Mouse (Mus musculus): Measurements from ENCODE around the gene Mrpl14. TPM values are rescaled to one million over a fixed set of nuclear protein-coding genes. Genes with fewer than 3 reads are reported as not detected.

The Mrpl14 gene
- polyA plus RNA-seq, 1 experiment from 2014 or later, result 112 TPM

DNA sequence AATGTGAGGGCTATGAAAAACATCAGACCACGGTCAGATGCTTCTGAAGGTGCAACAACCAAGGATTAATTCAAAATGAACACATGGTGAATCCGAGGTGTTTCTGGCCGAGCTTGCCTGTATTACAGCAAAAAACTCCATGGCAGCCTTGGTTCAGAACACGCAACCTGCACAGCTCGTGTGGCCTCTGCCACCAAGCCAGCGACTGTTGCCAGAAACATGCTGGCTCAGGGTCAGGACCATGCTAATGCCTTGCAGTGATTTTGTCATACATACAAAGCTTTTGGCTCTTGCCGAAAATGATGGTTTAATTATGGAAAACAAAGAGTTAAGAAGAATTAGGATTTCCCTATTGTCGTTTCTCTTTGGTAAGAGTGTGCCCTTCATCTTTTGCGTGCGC lies 18.1 kb upstream of the Mrpl14 start:
- no peak overlapping the region for H3K27ac ChIP-seq
- WGBS, result 91% methylated on average over 10 of the region's 10 CpGs
- no peak for ATAC-seq (ENCODE audit: low FRiP score)
- peaks cover 86% of the 10 kb centered on the region for H3K36me3 ChIP-seq (replicated peaks)
- no peaks in the 10 kb centered on the region for H3K9me3 ChIP-seq
- H3K4me3 ChIP-seq (replicated peaks), result no peak overlapping the region
- H3K4me1 ChIP-seq, result peaks cover 4% of the 10 kb centered on the region
- no peaks in the 10 kb centered on the region for H3K27me3 ChIP-seq
- no peak overlapping the region for H3K9ac ChIP-seq
- no peak overlapping the region for H3K4me2 ChIP-seq

DNA sequence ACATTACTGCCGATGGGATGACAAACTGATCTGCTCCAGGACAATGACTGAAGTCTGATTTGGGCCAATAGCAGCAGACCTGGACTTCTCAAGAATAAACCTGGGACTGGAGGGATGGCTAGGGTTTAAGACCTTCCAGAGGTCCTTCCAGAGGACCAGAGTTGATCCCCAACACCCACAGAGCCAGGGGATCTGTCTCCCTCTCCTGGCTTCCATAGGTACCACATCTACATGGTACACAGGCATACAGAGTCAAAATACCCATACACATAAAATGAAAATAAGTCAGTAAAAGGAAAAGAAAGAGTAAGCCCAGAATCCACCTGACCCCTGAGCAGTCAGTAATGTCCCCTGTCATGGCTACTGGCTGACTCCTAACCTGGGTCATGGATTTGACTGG lies 14.3 kb upstream of the Mrpl14 start:
- Histone ChIP-seq H3K4me1 (no peaks in the 10 kb centered on the region), H3K36me3 (replicated peaks) (peaks cover 95% of the 10 kb centered on the region), H3K27me3 (no peaks in the 10 kb centered on the region), H3K4me2 (no peak overlapping the region), H3K9ac (no peak overlapping the region), H3K27ac (no peak overlapping the region), H3K4me3 (replicated peaks) (no peak overlapping the region), H3K9me3 (no peaks in the 10 kb centered on the region)
- ATAC-seq (ENCODE audit: low FRiP score), result no peak
- 92% methylated on average over 1 of the region's 1 CpGs for WGBS

DNA sequence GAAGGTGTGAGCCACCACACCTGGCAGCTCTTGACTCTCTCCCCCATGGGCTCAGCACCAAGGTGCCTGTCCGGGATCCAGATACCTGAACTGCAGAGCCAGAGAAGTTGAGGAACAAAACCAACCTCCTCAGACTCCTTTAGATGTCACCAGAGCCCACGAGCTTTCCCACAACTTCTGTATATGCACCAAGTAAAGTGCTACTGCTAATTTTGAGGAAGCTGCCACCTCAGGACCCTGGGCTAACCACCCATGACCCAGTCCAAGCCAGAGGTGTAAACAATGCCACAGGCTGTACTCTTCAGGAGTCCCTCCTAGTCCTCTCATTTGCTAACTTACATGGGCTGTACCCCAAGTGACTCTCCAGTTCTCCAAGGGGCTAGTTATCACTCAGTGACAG lies 13.5 kb upstream of the Mrpl14 start:
- Histone ChIP-seq H3K36me3 (replicated peaks) (peaks cover 93% of the 10 kb centered on the region), H3K27me3 (no peaks in the 10 kb centered on the region), H3K4me3 (replicated peaks) (no peak overlapping the region), H3K4me1 (no peaks in the 10 kb centered on the region), H3K4me2 (no peak overlapping the region), H3K27ac (no peak overlapping the region), H3K9me3 (no peaks in the 10 kb centered on the region), H3K9ac (no peak overlapping the region)
- ATAC-seq (ENCODE audit: low FRiP score), result no peak
- 92% methylated on average over 2 of the region's 2 CpGs for WGBS

- no peak for ATAC-seq (ENCODE audit: low FRiP score)
- Histone ChIP-seq H3K4me2 (no peak overlapping the region), H3K4me1 (peaks cover 9% of the 10 kb centered on the region), H3K9ac (no peak overlapping the region), H3K9me3 (no peaks in the 10 kb centered on the region), H3K27ac (no peak overlapping the region), H3K36me3 (replicated peaks) (peaks cover 52% of the 10 kb centered on the region), H3K4me3 (replicated peaks) (no peak overlapping the region), H3K27me3 (no peaks in the 10 kb centered on the region)
- 41% methylated on average over 7 of the region's 7 CpGs for WGBS
Measured at GRCm38 (mm10) chr17:45678106-45678505, 8.0 kb upstream of the Mrpl14 start.

DNA sequence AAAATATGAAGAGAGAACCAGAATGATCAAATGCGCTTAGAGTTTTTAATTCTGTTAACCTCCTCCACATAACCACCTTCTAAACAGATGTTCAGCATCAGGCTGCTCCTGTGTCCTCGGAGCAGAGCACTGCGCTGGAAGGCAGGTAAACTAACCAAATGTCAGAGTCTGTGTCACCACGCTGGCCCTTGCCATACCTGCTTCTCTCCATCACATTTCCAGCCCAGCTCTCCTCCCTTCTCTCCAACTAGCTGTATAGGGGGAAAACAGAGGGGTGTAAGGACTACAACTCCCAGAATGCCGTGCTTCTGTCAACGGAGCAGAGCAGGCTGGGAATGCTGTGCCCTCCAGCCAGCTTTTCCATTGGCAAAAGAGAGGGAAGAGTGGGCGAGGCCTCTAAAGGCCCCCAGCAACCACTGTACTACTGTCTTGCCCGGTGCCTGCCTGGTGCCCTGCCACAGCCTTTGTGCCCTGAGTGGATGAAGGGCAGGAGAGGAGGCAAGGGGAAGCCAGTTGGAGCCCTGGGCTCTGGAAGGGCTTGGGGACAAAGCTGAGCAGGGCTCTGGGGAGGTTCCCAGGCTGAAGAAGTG lies 5.6 kb upstream of the Mrpl14 start:
- H3K4me1 ChIP-seq, result peaks cover 25% of the 10 kb centered on the region
- peak overlapping the region; percentile 51; the same call in 1 of the 2 replicates for H3K9ac ChIP-seq
- 55% methylated on average over 8 of the region's 8 CpGs for WGBS
- H3K27me3 ChIP-seq, result no peaks in the 10 kb centered on the region
- ATAC-seq (ENCODE audit: low FRiP score), result peak; percentile 60; the same call in 1 of the 2 replicates
- H3K4me2 ChIP-seq, result peak overlapping the region; percentile 45
- no peaks in the 10 kb centered on the region for H3K9me3 ChIP-seq
- H3K36me3 ChIP-seq (replicated peaks), result peaks cover 30% of the 10 kb centered on the region
- H3K4me3 ChIP-seq (replicated peaks), result peak overlapping the region; percentile 11; the same call in 1 of the 2 replicates
- peak overlapping the region; percentile 84 for H3K27ac ChIP-seq

DNA sequence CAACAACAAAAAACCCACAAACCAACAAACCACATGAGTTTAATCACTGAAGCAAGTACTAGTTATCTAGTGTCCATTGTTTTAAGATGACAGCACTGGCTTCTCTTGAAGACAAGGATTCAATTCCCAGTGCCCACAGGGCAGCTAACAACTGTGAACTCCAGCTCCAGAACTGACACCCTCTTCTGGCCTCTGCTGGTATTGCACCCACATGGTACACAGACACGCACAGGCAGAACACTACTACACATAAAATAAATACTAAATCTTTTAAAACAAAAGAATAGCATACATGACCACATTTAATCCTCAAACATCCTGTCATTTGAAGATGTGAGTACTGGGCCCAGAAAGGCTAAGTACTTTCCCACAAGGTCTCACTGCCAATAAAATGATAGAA lies 4.5 kb upstream of the Mrpl14 start:
- H3K4me3 ChIP-seq (replicated peaks), result no peak overlapping the region
- H3K9me3 ChIP-seq, result no peaks in the 10 kb centered on the region
- 100% methylated on average over 1 of the region's 1 CpGs for WGBS
- no peak overlapping the region for H3K4me2 ChIP-seq
- no peak overlapping the region for H3K9ac ChIP-seq
- H3K36me3 ChIP-seq (replicated peaks), result peaks cover 19% of the 10 kb centered on the region
- no peak overlapping the region for H3K27ac ChIP-seq
- H3K4me1 ChIP-seq, result peaks cover 26% of the 10 kb centered on the region
- no peaks in the 10 kb centered on the region for H3K27me3 ChIP-seq
- ATAC-seq (ENCODE audit: low FRiP score), result no peak

DNA sequence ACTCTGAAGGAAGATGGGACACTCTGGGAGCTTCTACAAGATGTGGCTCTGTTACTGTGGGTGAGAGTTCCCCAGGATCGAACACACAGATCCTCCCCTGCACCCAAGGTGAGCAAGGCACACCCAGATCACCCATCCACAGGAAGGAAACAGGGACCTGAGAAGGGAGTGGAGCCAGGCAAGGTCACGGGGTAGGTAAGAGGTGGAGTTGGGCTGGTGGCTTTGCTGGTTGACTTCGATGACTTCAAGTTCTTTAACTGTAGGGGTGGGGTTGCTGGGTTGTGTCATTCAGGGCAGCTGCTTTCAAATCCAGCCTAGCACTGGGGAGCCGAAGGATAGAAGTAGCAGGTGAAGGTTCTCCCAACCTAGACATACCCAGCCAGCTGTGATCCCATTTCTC lies 3.3 kb upstream of the Mrpl14 start:
- no peak overlapping the region for H3K27ac ChIP-seq
- no peak for ATAC-seq (ENCODE audit: low FRiP score)
- no peak overlapping the region for H3K4me3 ChIP-seq (replicated peaks)
- H3K4me2 ChIP-seq, result no peak overlapping the region
- H3K9ac ChIP-seq, result no peak overlapping the region
- H3K9me3 ChIP-seq, result no peaks in the 10 kb centered on the region
- H3K4me1 ChIP-seq, result peaks cover 38% of the 10 kb centered on the region
- no peaks in the 10 kb centered on the region for H3K27me3 ChIP-seq
- H3K36me3 ChIP-seq (replicated peaks), result peaks cover 8% of the 10 kb centered on the region; the same call in 1 of the 2 replicates
- 98% methylated on average over 4 of the region's 4 CpGs for WGBS

DNA sequence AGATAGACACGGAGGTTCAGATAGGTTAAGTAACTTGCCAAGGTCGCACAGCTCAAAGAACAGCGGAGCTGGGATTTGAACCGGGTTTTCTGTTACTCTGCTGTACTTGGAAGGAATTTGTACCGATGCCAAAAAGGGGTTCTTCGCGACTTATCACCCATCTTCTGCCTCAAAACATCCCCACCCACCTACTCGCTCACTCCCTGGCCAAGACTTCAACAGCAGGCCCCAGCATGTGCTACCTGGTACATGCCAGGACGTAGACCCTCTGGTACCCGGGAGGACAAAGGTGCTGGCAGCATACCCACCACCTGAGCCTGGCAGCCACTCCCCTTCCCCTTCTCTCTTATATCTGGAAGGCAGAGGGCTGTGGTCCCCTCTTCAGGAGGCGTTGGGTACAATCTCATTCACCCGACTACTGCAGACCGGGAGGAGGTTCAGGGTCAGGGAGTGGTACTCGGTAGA lies 1.4 kb upstream of the Mrpl14 start:
- Histone ChIP-seq H3K9ac (peak overlapping the region; percentile 88), H3K36me3 (replicated peaks) (no peaks in the 10 kb centered on the region), H3K4me2 (peak overlapping the region; percentile 78), H3K27ac (peak overlapping the region; percentile 88), H3K27me3 (no peaks in the 10 kb centered on the region), H3K9me3 (no peaks in the 10 kb centered on the region), H3K4me3 (replicated peaks) (peak overlapping the region; percentile 87), H3K4me1 (peaks cover 40% of the 10 kb centered on the region)
- WGBS, result 26% methylated on average over 14 of the region's 14 CpGs
- peak; percentile 7; the same call in 1 of the 2 replicates for ATAC-seq (ENCODE audit: low FRiP score)

DNA sequence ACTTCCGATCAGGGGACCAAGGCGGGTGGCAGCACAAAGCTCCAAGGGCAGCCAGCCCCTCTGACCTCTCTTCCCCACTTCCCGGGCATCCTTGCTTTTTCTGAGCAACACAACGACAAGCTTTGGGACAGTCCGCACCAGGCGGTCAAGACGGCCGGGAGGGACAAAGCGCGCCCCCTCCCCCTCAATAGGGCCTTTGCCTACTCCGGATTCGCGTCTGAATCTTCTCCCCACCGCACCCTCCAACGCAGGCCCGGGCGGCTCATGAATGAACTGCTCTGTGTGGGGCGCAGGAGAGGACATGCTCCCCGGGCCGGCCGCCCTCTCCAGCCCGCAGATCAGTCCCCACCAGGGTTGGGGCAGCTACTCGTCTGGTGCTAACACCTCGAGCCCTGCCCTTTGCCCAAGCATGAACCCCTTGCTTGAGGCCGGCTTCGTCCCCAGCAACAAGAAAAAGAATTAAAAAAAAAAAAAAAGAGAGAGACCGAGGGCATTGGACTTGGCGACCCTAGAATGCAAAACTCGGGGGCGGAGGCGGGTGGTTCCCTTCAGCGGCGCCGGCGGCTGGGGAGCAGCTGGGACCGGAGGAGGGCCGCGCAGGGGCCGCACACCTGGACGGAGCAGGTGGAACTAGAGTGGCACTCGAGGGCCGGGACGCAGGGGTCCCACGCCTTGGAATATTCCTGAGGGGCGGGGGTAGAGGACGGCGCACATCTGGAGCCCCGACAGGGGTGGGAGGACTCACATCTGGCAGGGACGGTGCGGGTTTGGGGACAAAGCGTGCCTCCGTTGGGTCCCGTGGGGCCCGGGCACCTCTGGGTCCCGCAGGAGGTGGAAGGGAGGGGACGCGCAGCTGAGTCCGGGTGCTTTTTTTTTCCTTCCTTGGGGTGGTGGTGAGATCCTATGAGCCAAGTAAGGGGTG lies 690 bp upstream of the Mrpl14 start:
- Histone ChIP-seq H3K9me3 (no peaks in the 10 kb centered on the region), H3K4me1 (peaks cover 40% of the 10 kb centered on the region), H3K27ac (peak overlapping the region; percentile 88), H3K4me2 (peak overlapping the region; percentile 78), H3K36me3 (replicated peaks) (no peaks in the 10 kb centered on the region), H3K27me3 (no peaks in the 10 kb centered on the region), H3K4me3 (replicated peaks) (peak overlapping the region; percentile 87), H3K9ac (peak overlapping the region; percentile 88)
- WGBS, result under 1% methylated on average over 58 of the region's 58 CpGs
- peak; percentile 64 for ATAC-seq (ENCODE audit: low FRiP score)

GRCm38 (mm10) chr17:45686716-45687115 lies 594 bp downstream of the Mrpl14 start, which contains the start of gene Tmem63b:
Gene Tmem63b (minus strand): TSS chr17:45686905.
- no peaks in the 10 kb centered on the region for H3K27me3 ChIP-seq
- H3K9me3 ChIP-seq, result no peaks in the 10 kb centered on the region
- no peaks in the 10 kb centered on the region for H3K36me3 ChIP-seq (replicated peaks)
- H3K27ac ChIP-seq, result peak within 1 kb of the TSS; percentile 88
- peak within 1 kb of the TSS; percentile 88 for H3K9ac ChIP-seq
- WGBS, result 7% methylated on average over 12 of the region's 12 CpGs
- H3K4me2 ChIP-seq, result peak within 1 kb of the TSS; percentile 78
- H3K4me1 ChIP-seq, result peaks cover 33% of the 10 kb centered on the region
- no peak for ATAC-seq (ENCODE audit: low FRiP score)
- peak within 1 kb of the TSS; percentile 87 for H3K4me3 ChIP-seq (replicated peaks)

- H3K4me2 ChIP-seq, result no peak overlapping the region
- no peak for ATAC-seq (ENCODE audit: low FRiP score)
- H3K4me3 ChIP-seq (replicated peaks), result no peak overlapping the region
- no peaks in the 10 kb centered on the region for H3K36me3 ChIP-seq (replicated peaks)
- whole genome bisulfite sequencing, result 89% methylated on average over 9 of the region's 9 CpGs
- H3K9me3 ChIP-seq, result no peaks in the 10 kb centered on the region
- H3K4me1 ChIP-seq, result peaks cover 22% of the 10 kb centered on the region
- no peak overlapping the region for H3K9ac ChIP-seq
- no peaks in the 10 kb centered on the region for H3K27me3 ChIP-seq
- no peak overlapping the region for H3K27ac ChIP-seq
Measured at GRCm38 (mm10) chr17:45689120-45689519, 3.0 kb downstream of the Mrpl14 start.

- no peak overlapping the region for H3K9ac ChIP-seq
- H3K27me3 ChIP-seq, result no peaks in the 10 kb centered on the region
- H3K9me3 ChIP-seq, result no peaks in the 10 kb centered on the region
- H3K4me1 ChIP-seq, result peaks cover 15% of the 10 kb centered on the region
- no peak overlapping the region for H3K4me2 ChIP-seq
- H3K4me3 ChIP-seq (replicated peaks), result no peak overlapping the region
- 83% methylated on average over 4 of the region's 4 CpGs for WGBS
- no peak overlapping the region for H3K27ac ChIP-seq
- H3K36me3 ChIP-seq (replicated peaks), result no peaks in the 10 kb centered on the region
- no peak for ATAC-seq (ENCODE audit: low FRiP score)
Measured at GRCm38 (mm10) chr17:45690044-45690443, 3.9 kb downstream of the Mrpl14 start.

Data from forebrain, embryonic 12.5 days (tissue).